Mouse (Mus musculus) embryonic fibroblast, embryonic 13.5 days (primary cell): ENCODE measurements around the gene Tac2.

Experiments
- CTCF ChIP-seq: IDR thresholded peaks from 2 replicates; pipeline ENCODE4 v1.5.1; 2011; ENCODE audit warnings: mild to moderate bottlenecking, control low read depth, low read length, moderate library complexity, borderline replicate concordance; ENCODE audit not compliant: insufficient read depth
- POLR2A ChIP-seq: IDR thresholded peaks from 2 replicates; pipeline ENCODE4 v1.6.1; 2011; ENCODE audit warnings: low read depth, mild to moderate bottlenecking, control low read depth, low read length, moderate library complexity

DNA sequence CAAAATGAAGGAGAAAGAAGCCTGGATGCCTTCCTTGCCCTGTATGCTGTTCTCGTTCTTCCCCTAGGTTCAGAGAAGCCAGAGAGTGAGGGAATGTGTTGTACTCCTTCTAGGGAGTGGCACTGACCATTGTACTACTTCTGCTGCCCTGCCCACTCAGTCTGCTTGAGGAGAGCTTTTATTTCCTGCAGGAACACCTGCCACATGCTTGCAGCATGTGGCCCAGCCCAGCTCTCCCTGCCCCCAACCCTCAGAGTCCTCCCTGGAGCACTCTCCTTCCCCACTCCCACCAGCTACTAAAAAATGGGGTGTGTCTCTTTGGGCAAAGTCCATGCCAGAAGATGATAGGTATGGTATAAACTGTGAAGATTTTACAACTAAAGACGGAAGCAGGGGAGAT is 20.0 kb upstream of the Tac2 start:
- TF ChIP-seq CTCF (no peak), POLR2A (no peak)
